Mouse (Mus musculus) CH12.LX (cell line): Measurements from ENCODE around the gene Sgca. TPM values are rescaled to one million over a fixed set of nuclear protein-coding genes. Genes with fewer than 3 reads are reported as not detected.

Source experiments
- DNase-seq: peaks from one replicate; pipeline ENCODE4 v3.0.0-alpha.2; 2013; ENCODE audit errors: extremely low read depth
- H3K27ac ChIP-seq: 2 replicates; pipeline ENCODE4 v1.5.1; 2012; ENCODE audit warnings: low read depth, mild to moderate bottlenecking, control low read depth, moderate library complexity; ENCODE audit not compliant: insufficient read depth
- H3K27me3 ChIP-seq: replicated peaks from 2 replicates; pipeline ENCODE3; 2012; ENCODE audit warnings: inconsistent platforms
- H3K36me3 ChIP-seq, 2 experiments: replicated peaks in 1 of 2; 2 replicates each; pipeline versions ENCODE3 to v1.6.1; 2012; ENCODE audit warnings: inconsistent platforms in 1 of 2, low read length in 1 of 2, mild to moderate bottlenecking in 1 of 2, mixed read lengths in 1 of 2, moderate library complexity in 1 of 2; ENCODE audit not compliant: control insufficient read depth in 1 of 2, insufficient read depth in 1 of 2
- H3K4me1 ChIP-seq, 2 experiments: 2 replicates each; pipeline ENCODE4 v1.6.1; 2012; ENCODE audit warnings: inconsistent platforms in 1 of 2, moderate library complexity in 1 of 2; ENCODE audit not compliant: insufficient read depth in 2 of 2, control insufficient read depth in 1 of 2
- H3K4me2 ChIP-seq: 2 replicates; pipeline ENCODE4 v1.6.1; 2012; ENCODE audit warnings: low read depth, mild to moderate bottlenecking, control low read depth; ENCODE audit not compliant: poor library complexity, insufficient read depth, severe bottlenecking
- H3K4me3 ChIP-seq, 3 experiments: fragments of 150-350 bp in 1 of 3; sonication (generic) in 1 of 3; replicated peaks in 1 of 3; 2 replicates each; pipeline versions ENCODE3 to v1.5.1; 2011 to 2012; ENCODE audit warnings: low read depth in 2 of 3, low read length in 2 of 3, mild to moderate bottlenecking in 2 of 3, moderate library complexity in 2 of 3, control low read depth in 1 of 3, improper control_type of control experiment in 1 of 3, inconsistent platforms in 1 of 3, mixed read lengths in 1 of 3; ENCODE audit not compliant: poor library complexity in 1 of 3
- H3K79me2 ChIP-seq: replicated peaks from 2 replicates; pipeline ENCODE4 v1.6.1; 2012; ENCODE audit warnings: mild to moderate bottlenecking, moderate library complexity; ENCODE audit not compliant: control insufficient read depth, poor library complexity, insufficient read depth, severe bottlenecking; ENCODE audit errors: extremely low read depth
- H3K9ac ChIP-seq: 2 replicates; pipeline ENCODE4 v1.6.1; 2012; ENCODE audit warnings: low read depth, mild to moderate bottlenecking, control low read depth, moderate library complexity; ENCODE audit not compliant: insufficient read depth
- H3K9me3 ChIP-seq: replicated peaks from 2 replicates; pipeline ENCODE3; 2012; ENCODE audit warnings: low read length, inconsistent platforms, mixed read lengths
- BHLHE40 ChIP-seq: IDR thresholded peaks from 2 replicates; pipeline ENCODE4 v1.6.1; 2011; ENCODE audit warnings: mild to moderate bottlenecking, low read depth, low read length, improper control_type of control experiment
- CTCF ChIP-seq, 2 experiments: IDR thresholded peaks in 1 of 2; conservative IDR thresholded peaks in 1 of 2; 2 replicates each; pipeline ENCODE4 v1.5.1; 2011 to 2012; ENCODE audit warnings: low read depth in 2 of 2, low read length in 2 of 2, improper control_type of control experiment in 1 of 2, inconsistent platforms in 1 of 2, mild to moderate bottlenecking in 1 of 2, moderate library complexity in 1 of 2
- E2F4 ChIP-seq: IDR thresholded peaks from 2 replicates; pipeline ENCODE4 v1.6.1; 2011; ENCODE audit warnings: low read depth, low read length, improper control_type of control experiment; ENCODE audit not compliant: insufficient replicate concordance
- ELF1 ChIP-seq: IDR thresholded peaks from 2 replicates; pipeline ENCODE4 v1.6.1; 2014; ENCODE audit warnings: low read depth, mild to moderate bottlenecking, inconsistent platforms, low read length, improper control_type of control experiment
- EP300 ChIP-seq: IDR thresholded peaks from 2 replicates; pipeline ENCODE4 v1.6.1; 2011; ENCODE audit warnings: low read length, improper control_type of control experiment
- GABPA ChIP-seq: IDR thresholded peaks from 2 replicates; pipeline ENCODE4 v1.6.1; 2012; ENCODE audit warnings: low read depth, low read length, improper control_type of control experiment, inconsistent platforms; ENCODE audit not compliant: insufficient replicate concordance
- HCFC1 ChIP-seq: IDR thresholded peaks from 2 replicates; pipeline ENCODE4 v1.6.1; 2012; ENCODE audit warnings: low read depth, mild to moderate bottlenecking, inconsistent platforms, low read length, improper control_type of control experiment
- IRF4 ChIP-seq: IDR thresholded peaks from 2 replicates; pipeline ENCODE4 v1.6.1; 2014; ENCODE audit warnings: low read depth, mild to moderate bottlenecking, inconsistent platforms, low read length, improper control_type of control experiment
- JUND ChIP-seq: conservative IDR thresholded peaks from 2 replicates; pipeline ENCODE4 v1.6.1; 2011; ENCODE audit warnings: low read depth, low read length, improper control_type of control experiment
- MAX ChIP-seq: IDR thresholded peaks from 2 replicates; pipeline ENCODE4 v1.6.1; 2011; ENCODE audit warnings: low read length, improper control_type of control experiment
- MXI1 ChIP-seq: IDR thresholded peaks from 2 replicates; pipeline ENCODE4 v1.6.1; 2011; ENCODE audit warnings: mild to moderate bottlenecking, low read depth, low read length, improper control_type of control experiment
- MYC ChIP-seq: IDR thresholded peaks from 2 replicates; pipeline ENCODE4 v1.6.1; 2011; ENCODE audit warnings: low read depth, mild to moderate bottlenecking, improper control_type of control experiment, low read length
- NELFE ChIP-seq: IDR thresholded peaks from 2 replicates; pipeline ENCODE4 v1.6.1; 2011; ENCODE audit warnings: low read depth, low read length, improper control_type of control experiment
- POLR2A ChIP-seq: IDR thresholded peaks from 2 replicates; pipeline ENCODE4 v1.6.1; 2011; ENCODE audit warnings: low read depth, mild to moderate bottlenecking, improper control_type of control experiment, low read length
- POLR2AphosphoS2 ChIP-seq: IDR thresholded peaks from 2 replicates; pipeline ENCODE4 v1.6.1; 2011; ENCODE audit warnings: low read depth, low read length, improper control_type of control experiment
- RAD21 ChIP-seq: IDR thresholded peaks from 2 replicates; pipeline ENCODE4 v1.6.1; 2011; ENCODE audit warnings: low read depth, mild to moderate bottlenecking, low read length, improper control_type of control experiment, moderate library complexity
- RCOR1 ChIP-seq: conservative IDR thresholded peaks from 2 replicates; pipeline ENCODE4 v1.6.1; 2012; ENCODE audit warnings: low read depth, mild to moderate bottlenecking, inconsistent platforms, low read length, improper control_type of control experiment
- SIN3A ChIP-seq: IDR thresholded peaks from 2 replicates; pipeline ENCODE4 v1.6.1; 2012; ENCODE audit warnings: low read length, improper control_type of control experiment, inconsistent platforms
- TCF12 ChIP-seq: IDR thresholded peaks from 2 replicates; pipeline ENCODE4 v1.6.1; 2014; ENCODE audit warnings: low read depth, mild to moderate bottlenecking, inconsistent platforms, low read length, improper control_type of control experiment
- USF1 ChIP-seq: IDR thresholded peaks from 2 replicates; pipeline ENCODE4 v1.6.1; 2014; ENCODE audit warnings: low read depth, mild to moderate bottlenecking, inconsistent platforms, low read length, improper control_type of control experiment
- USF2 ChIP-seq: conservative IDR thresholded peaks from 2 replicates; pipeline ENCODE4 v1.6.1; 2011; ENCODE audit warnings: low read depth, low read length, improper control_type of control experiment
- ZC3H11A ChIP-seq: IDR thresholded peaks from 2 replicates; pipeline ENCODE4 v1.6.1; 2012; ENCODE audit warnings: low read depth, mild to moderate bottlenecking, inconsistent platforms, low read length, improper control_type of control experiment
- ZMIZ1 ChIP-seq: IDR thresholded peaks from 2 replicates; pipeline ENCODE4 v1.6.1; 2012; ENCODE audit warnings: low read depth, mild to moderate bottlenecking, inconsistent platforms, low read length, improper control_type of control experiment
- ZNF384 ChIP-seq: IDR thresholded peaks from 2 replicates; pipeline ENCODE4 v1.6.1; 2012; ENCODE audit warnings: low read depth, low read length, improper control_type of control experiment, inconsistent platforms
- dilution Hi-C: fragments of 300-500 bp; cut with MboI; formaldehyde crosslinking; loops from 2 replicates; pipeline ENCODE4 v1.14.3; 2020; ENCODE audit warnings: low sequenced_read_pairs; ENCODE audit not compliant: extremely low pct_unique_long_range_greater_than_20kb, extremely low pct_ligation_motif_present
- in situ Hi-C: fragments of 300-500 bp; cut with MboI; formaldehyde crosslinking; loops from 3 replicates; pipeline ENCODE4 v1.14.3; 2019; ENCODE audit warnings: low sequenced_read_pairs, low pct_ligation_motif_present, low pct_unique_long_range_greater_than_20kb, mixed read lengths
- polyA plus RNA-seq: library from polyadenylated mRNA; unstranded; fragments of >175 nt; gene quantifications from 2 replicates; pipeline ENCODE4 v1.2.1, GENCODE M21; 2012; ENCODE audit warnings: low read depth; ENCODE audit not compliant: insufficient read length
- total RNA-seq, 2 experiments: library from RNA; depleted of rRNA; stranded (reverse); fragments of 300-350 nt in 1 of 2; fragments of >200 nt in 1 of 2; gene quantifications; 2 replicates each; pipeline ENCODE4 v1.2.3; 2012 to 2014

Gene Sgca
- total and polyA plus RNA-seq, 3 experiments, result 0.08 to 0.39 TPM; not detected in 1

DNA sequence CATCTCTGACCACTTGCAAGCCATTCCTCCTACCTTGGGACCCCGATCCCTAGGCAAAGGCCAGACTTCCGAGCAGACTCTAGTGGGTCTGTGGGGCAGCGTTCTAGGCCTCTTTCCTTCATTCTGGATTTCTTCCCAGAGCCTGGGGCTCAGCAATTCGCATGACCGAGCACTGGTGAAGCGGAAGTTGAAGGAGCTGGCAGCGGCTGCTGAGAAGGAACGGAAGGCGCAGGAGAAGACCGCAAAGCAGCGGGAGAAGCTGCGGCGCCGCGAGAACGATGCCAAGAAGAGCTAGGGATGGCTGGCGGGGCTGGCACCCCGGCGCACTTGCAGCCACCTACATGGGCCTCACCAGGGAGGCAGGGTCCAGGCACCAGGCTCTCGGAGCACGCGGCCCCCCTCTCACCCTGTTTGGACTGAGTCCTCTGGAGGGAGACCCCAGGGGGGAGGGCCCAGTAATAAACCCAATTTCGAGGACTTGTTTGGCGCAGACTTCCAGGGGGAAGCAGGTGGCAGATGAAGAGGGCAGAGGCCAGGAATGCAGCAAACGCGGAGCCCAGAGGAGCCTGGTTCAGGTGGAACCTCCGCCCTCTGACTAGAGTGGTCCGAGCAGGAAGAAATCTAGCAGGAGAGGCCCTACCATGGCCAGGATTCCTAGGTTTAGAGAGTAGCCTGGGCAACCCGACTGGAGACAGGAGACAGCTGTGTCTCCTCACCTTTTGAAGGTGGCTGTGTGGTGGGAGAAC lies 48.5 kb upstream of the Sgca start:
- peaks cover 21 to 47% of the 10 kb centered on the region in 2 experiments for H3K4me1 ChIP-seq
- TF ChIP-seq POLR2AphosphoS2 (no peak), MAX (no peak), ZNF384 (no peak), E2F4 (no peak), ZC3H11A (no peak), HCFC1 (no peak), TCF12 (no peak), USF2 (no peak), NELFE (no peak), JUND (no peak), USF1 (no peak), RAD21 (no peak), SIN3A (no peak), MXI1 (no peak), ELF1 (no peak), POLR2A (no peak)
- no peak overlapping the region for H3K4me2 ChIP-seq
- H3K4me3 ChIP-seq, result no peak overlapping the region
- no peak for DNase-seq
- in situ Hi-C loops (no loop called here), dilution Hi-C loops (no loop called here)
- H3K27ac ChIP-seq, result no peak overlapping the region
- H3K36me3 ChIP-seq, result no peaks in the 10 kb centered on the region
- H3K9ac ChIP-seq, result no peak overlapping the region
- H3K9me3 ChIP-seq, result peaks cover 14% of the 10 kb centered on the region
- no peaks in the 10 kb centered on the region for H3K79me2 ChIP-seq
- H3K27me3 ChIP-seq, result peaks cover 84% of the 10 kb centered on the region

GRCm38 (mm10) chr11:95023481-95023880 lies 47.4 kb upstream of the Sgca start:
- peaks cover 14% of the 10 kb centered on the region for H3K9me3 ChIP-seq
- H3K36me3 ChIP-seq, result no peaks in the 10 kb centered on the region
- peaks cover 21 to 47% of the 10 kb centered on the region in 2 experiments for H3K4me1 ChIP-seq
- no peaks in the 10 kb centered on the region for H3K79me2 ChIP-seq
- H3K27me3 ChIP-seq, result peaks cover 88% of the 10 kb centered on the region
- dilution Hi-C loops (no loop called here), in situ Hi-C loops (no loop called here)
- no peak for DNase-seq
- no peak overlapping the region for H3K27ac ChIP-seq
- H3K4me3 ChIP-seq, result no peak overlapping the region
- no peak for TF ChIP-seq POLR2A
- no peak for TF ChIP-seq USF2
- no peak for TF ChIP-seq GABPA
- TF ChIP-seq IRF4, result no peak
- TF ChIP-seq NELFE, result no peak
- TF ChIP-seq MYC, result no peak
- TF ChIP-seq RCOR1, result no peak
- TF ChIP-seq MAX, result no peak
- no peak for TF ChIP-seq USF1
- TF ChIP-seq CTCF (conservative IDR thresholded peaks at IDR 0.05 in 1 of 2, IDR thresholded peaks at IDR 0.05 in 1 of 2; ENCODE audit: low read depth in 2 of 2, low read length in 2 of 2), result no peak
- TF ChIP-seq BHLHE40, result no peak
- TF ChIP-seq RAD21, result no peak
- no peak for TF ChIP-seq TCF12
- TF ChIP-seq ZMIZ1, result no peak
- no peak for TF ChIP-seq EP300
- no peak overlapping the region for H3K4me2 ChIP-seq
- H3K9ac ChIP-seq, result no peak overlapping the region
